Mouse (Mus musculus): ENCODE measurements around the gene Gdf9. TPM values are rescaled to one million over a fixed set of nuclear protein-coding genes. Genes with fewer than 3 reads are reported as not detected.

Gene Gdf9
- polyA plus RNA-seq, 1 experiment from 2014 or later: 1.7 TPM

- ATAC-seq (ENCODE audit: borderline replicate concordance, extremely low read depth, low FRiP score, low TSS enrichment): no peak
- H3K36me3 ChIP-seq: no peaks in the 10 kb centered on the region
- no peak overlapping the region for H3K9ac ChIP-seq
- H3K9me3 ChIP-seq: no peaks in the 10 kb centered on the region
- WGBS: 66% methylated on average over 4 of the region's 4 CpGs
- H3K4me3 ChIP-seq: no peak overlapping the region
- peaks cover 18% of the 10 kb centered on the region for H3K4me1 ChIP-seq
- H3K27me3 ChIP-seq: peaks cover 67% of the 10 kb centered on the region
- H3K27ac ChIP-seq: no peak overlapping the region
- H3K4me2 ChIP-seq: no peak overlapping the region
These were observed 50.4 kb downstream of the Gdf9 start for GRCm38 (mm10) chr11:53481088-53481730.

- H3K4me1 ChIP-seq: peaks cover 27% of the 10 kb centered on the region
- ATAC-seq (ENCODE audit: borderline replicate concordance, extremely low read depth, low FRiP score, low TSS enrichment): peak; percentile 26; the same call in 1 of the 2 replicates
- H3K36me3 ChIP-seq: no peaks in the 10 kb centered on the region
- H3K9me3 ChIP-seq: no peaks in the 10 kb centered on the region
- H3K27ac ChIP-seq: no peak overlapping the region
- peaks cover 66% of the 10 kb centered on the region for H3K27me3 ChIP-seq
- 49% methylated on average over 9 of the region's 9 CpGs for WGBS
- no peak overlapping the region for H3K9ac ChIP-seq
- no peak overlapping the region for H3K4me2 ChIP-seq
- H3K4me3 ChIP-seq: no peak overlapping the region
These were observed 52.5 kb downstream of the Gdf9 start for GRCm38 (mm10) chr11:53483159-53483891.

DNA sequence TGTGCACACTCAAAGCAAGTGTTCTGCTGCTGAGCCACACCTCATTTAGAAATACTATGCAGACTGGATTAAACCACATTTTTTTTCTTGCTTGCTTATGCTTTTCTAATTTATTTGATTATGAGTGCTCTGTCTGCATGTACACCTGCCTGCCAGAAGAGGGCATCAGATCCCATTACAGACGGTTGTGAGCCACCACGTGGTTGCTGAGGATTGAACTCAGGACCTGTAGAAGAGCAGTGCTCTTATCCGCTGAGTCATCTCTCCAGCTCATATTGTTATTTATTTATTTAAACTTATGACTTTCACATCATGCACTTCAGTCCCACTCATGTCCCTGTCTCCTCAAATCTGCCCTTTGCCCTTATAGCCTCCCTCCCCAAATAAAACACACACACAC, 54.9 kb downstream of the Gdf9 start:
- Histone ChIP-seq H3K4me1 (peaks cover 9% of the 10 kb centered on the region), H3K4me2 (no peak overlapping the region), H3K9ac (no peak overlapping the region), H3K9me3 (no peaks in the 10 kb centered on the region), H3K36me3 (no peaks in the 10 kb centered on the region), H3K27ac (no peak overlapping the region), H3K27me3 (peaks cover 42% of the 10 kb centered on the region), H3K4me3 (no peak overlapping the region)
- 44% methylated on average over 3 of the region's 3 CpGs for WGBS
- ATAC-seq (ENCODE audit: borderline replicate concordance, extremely low read depth, low FRiP score, low TSS enrichment): no peak

GRCm38 (mm10) chr11:53486351-53486750, 55.5 kb downstream of the Gdf9 start:
- H3K4me3 ChIP-seq: no peak overlapping the region
- no peak overlapping the region for H3K27ac ChIP-seq
- H3K4me2 ChIP-seq: no peak overlapping the region
- H3K9ac ChIP-seq: no peak overlapping the region
- WGBS: 58% methylated on average over 3 of the region's 3 CpGs
- no peak for ATAC-seq (ENCODE audit: borderline replicate concordance, extremely low read depth, low FRiP score, low TSS enrichment)
- H3K27me3 ChIP-seq: peaks cover 36% of the 10 kb centered on the region
- peaks cover 9% of the 10 kb centered on the region for H3K4me1 ChIP-seq
- no peaks in the 10 kb centered on the region for H3K36me3 ChIP-seq
- no peaks in the 10 kb centered on the region for H3K9me3 ChIP-seq

DNA sequence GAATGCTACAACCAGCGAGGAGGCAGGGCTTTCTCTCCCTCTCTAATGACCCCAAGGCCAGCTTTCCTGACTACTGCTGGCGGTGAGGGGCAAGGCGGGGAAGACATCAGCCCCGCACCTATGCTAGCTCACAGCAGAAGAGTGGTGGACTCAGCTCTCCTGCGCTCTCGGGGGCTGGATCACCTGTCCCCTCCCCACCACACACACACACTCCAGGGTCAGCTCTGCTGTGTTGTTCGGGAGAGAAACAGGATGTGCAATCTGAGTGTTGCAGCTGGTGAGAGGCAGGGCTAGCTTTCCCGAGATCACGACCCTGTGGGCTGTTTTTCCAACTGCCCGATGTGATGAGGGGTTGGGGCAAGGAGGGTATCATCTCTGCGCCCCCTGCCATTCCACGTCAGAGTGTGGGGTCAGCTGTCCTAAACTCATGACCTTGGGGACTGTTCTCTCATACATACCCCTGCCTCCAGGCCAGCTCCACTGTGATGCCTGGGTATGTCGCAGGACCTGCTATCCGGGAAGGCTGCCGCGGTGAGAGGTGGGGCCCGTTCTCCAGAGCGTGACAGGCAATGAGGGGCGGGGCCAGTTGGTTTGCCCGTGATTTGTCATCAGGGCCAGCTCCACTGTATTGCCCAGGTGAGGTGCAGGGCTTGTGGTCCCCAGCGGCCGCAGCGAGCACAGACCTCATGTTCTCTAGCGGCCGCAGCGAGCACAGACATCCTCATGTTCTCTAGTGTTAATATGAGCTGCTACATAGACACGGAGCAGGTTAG, 56.2 kb downstream of the Gdf9 start:
- Histone ChIP-seq H3K36me3 (no peaks in the 10 kb centered on the region), H3K27ac (no peak overlapping the region), H3K4me2 (peak overlapping the region; percentile 51), H3K9me3 (no peaks in the 10 kb centered on the region), H3K27me3 (peaks cover 29% of the 10 kb centered on the region), H3K9ac (no peak overlapping the region), H3K4me3 (peak overlapping the region; percentile 17; the same call in 1 of the 2 replicates), H3K4me1 (peaks cover 9% of the 10 kb centered on the region)
- ATAC-seq (ENCODE audit: borderline replicate concordance, extremely low read depth, low FRiP score, low TSS enrichment): no peak; the same call in 1 of the 2 replicates
- WGBS: 7% methylated on average over 27 of the region's 27 CpGs

Small RNA genes within 50 kb of the gene (microRNA-seq; reads per million reads assigned to microRNA genes)
- not detected for gene Mir6920

Other genes starting within 250 kb of the Gdf9 start
- gene Hspa4, start 130.6 kb upstream of the Gdf9 start, polyA plus RNA-seq (2015; fragmentation: Nextera tagmentation; extraction: Ambion mirVana): 88.8 and 91.2 TPM in 2 replicates
- gene Zcchc10, start 106.3 kb upstream of the Gdf9 start, polyA plus RNA-seq (2015; fragmentation: Nextera tagmentation; extraction: Ambion mirVana): 17.6 and 21.7 TPM in 2 replicates
- gene Aff4, start 80.2 kb upstream of the Gdf9 start, polyA plus RNA-seq (2015; fragmentation: Nextera tagmentation; extraction: Ambion mirVana): 51.1 and 53.4 TPM in 2 replicates
- 0.34 TPM in 1 of 2 replicates, not detected in the other for gene Leap2, start 7.9 kb upstream of the Gdf9 start, polyA plus RNA-seq (2015; fragmentation: Nextera tagmentation; extraction: Ambion mirVana)
- 468 and 484 TPM in 2 replicates for gene Uqcrq, start 192 bp upstream of the Gdf9 start, polyA plus RNA-seq (2015; fragmentation: Nextera tagmentation; extraction: Ambion mirVana)
- gene Gm10447, start 26.1 kb downstream of the Gdf9 start, polyA plus RNA-seq (2015; fragmentation: Nextera tagmentation; extraction: Ambion mirVana): not detected in 2 replicates
- gene Shroom1, start 26.2 kb downstream of the Gdf9 start, polyA plus RNA-seq (2015; fragmentation: Nextera tagmentation; extraction: Ambion mirVana): 1.8 and 2.4 TPM in 2 replicates
- gene Gm9837, start 39.5 kb downstream of the Gdf9 start, polyA plus RNA-seq (2015; fragmentation: Nextera tagmentation; extraction: Ambion mirVana): not detected in 2 replicates
- gene Gm9945, start 49.1 kb downstream of the Gdf9 start, polyA plus RNA-seq (2015; fragmentation: Nextera tagmentation; extraction: Ambion mirVana): not detected in 2 replicates
- 0.06 and 0.24 TPM in 2 replicates for gene Sowaha, start 49.3 kb downstream of the Gdf9 start, polyA plus RNA-seq (2015; fragmentation: Nextera tagmentation; extraction: Ambion mirVana)
- gene Sept8, start 88.2 kb downstream of the Gdf9 start, polyA plus RNA-seq (2015; fragmentation: Nextera tagmentation; extraction: Ambion mirVana): 24.3 and 25.1 TPM in 2 replicates
- 61.6 and 65.7 TPM in 2 replicates for gene Kif3a, start 136.4 kb downstream of the Gdf9 start, polyA plus RNA-seq (2015; fragmentation: Nextera tagmentation; extraction: Ambion mirVana)
- 1.2 TPM in 2 replicates for gene Il4, start 187.6 kb downstream of the Gdf9 start, polyA plus RNA-seq (2015; fragmentation: Nextera tagmentation; extraction: Ambion mirVana)
- gene Il13, start 203.7 kb downstream of the Gdf9 start, polyA plus RNA-seq (2015; fragmentation: Nextera tagmentation; extraction: Ambion mirVana): 0.12 TPM in 1 of 2 replicates, not detected in the other